Mouse (Mus musculus) small intestine, adult 2 months (tissue): Measurements from ENCODE around the gene Rcbtb2. TPM values are rescaled to one million over a fixed set of nuclear protein-coding genes. Genes with fewer than 3 reads are reported as not detected.

Experiments
- H3K27ac ChIP-seq: fragments of 200-500 bp; 2 replicates; pipeline ENCODE4 v1.5.1; 2012; ENCODE audit warnings: low read depth, low read length, control low read depth, inconsistent platforms; ENCODE audit not compliant: insufficient read depth
- H3K27me3 ChIP-seq: fragments of 200-500 bp; 2 replicates; pipeline ENCODE4 v1.6.1; 2012; ENCODE audit warnings: mild to moderate bottlenecking, moderate library complexity, low read length, inconsistent platforms; ENCODE audit not compliant: control insufficient read depth, insufficient read depth
- H3K36me3 ChIP-seq: fragments of 200-500 bp; 2 replicates; pipeline ENCODE4 v1.6.1; 2012; ENCODE audit warnings: mild to moderate bottlenecking, low read length, control low read depth, inconsistent platforms; ENCODE audit not compliant: control insufficient read depth, insufficient read depth
- H3K4me1 ChIP-seq: fragments of 200-500 bp; 2 replicates; pipeline ENCODE4 v1.6.1; 2012; ENCODE audit warnings: low read length, inconsistent platforms, mixed read lengths; ENCODE audit not compliant: control insufficient read depth, insufficient read depth, insufficient read length
- H3K4me3 ChIP-seq: fragments of 200-500 bp; 2 replicates; pipeline ENCODE4 v1.5.1; 2012; ENCODE audit warnings: low read depth, mild to moderate bottlenecking, control low read depth, inconsistent platforms, low read length, moderate library complexity
- CTCF ChIP-seq: fragments of 200-500 bp; IDR thresholded peaks from 2 replicates; pipeline ENCODE4 v1.5.1; 2012; ENCODE audit warnings: low read depth, mild to moderate bottlenecking, control low read depth, inconsistent platforms, low read length, moderate library complexity, mixed read lengths; ENCODE audit not compliant: insufficient replicate concordance, insufficient read length; ENCODE audit errors: extremely low read depth
- POLR2A ChIP-seq: fragments of 200-500 bp; IDR thresholded peaks from 2 replicates; pipeline ENCODE4 v1.6.1; 2012; ENCODE audit warnings: low read depth, mild to moderate bottlenecking, control low read depth, inconsistent platforms, low read length, moderate library complexity
- WGBS: fragments of 180-500 bp; shearing (Covaris S2); methylation state at CpG from one replicate; pipeline ENCODE4 v1.1.7; 2018; 5-methylcytosine and 5-hydroxymethylcytosine counted together
- polyA plus RNA-seq: library from polyadenylated mRNA; depleted of rRNA; stranded (reverse); fragments of >200 nt; gene quantifications from 2 replicates; pipeline ENCODE4 v1.2.3, GENCODE M21; 2012

The Rcbtb2 gene
- polyA plus RNA-seq, 1 experiment = 10.1 TPM

GRCm38 (mm10) chr14:73209262-73209661 lies 86.4 kb downstream of the Rcbtb2 start:
- Histone ChIP-seq H3K4me3 (no peak overlapping the region), H3K4me1 (peaks cover 2% of the 10 kb centered on the region; the same call in 1 of the 2 replicates), H3K27ac (no peak overlapping the region), H3K36me3 (peaks cover 33% of the 10 kb centered on the region), H3K27me3 (no peaks in the 10 kb centered on the region)
- no peak for TF ChIP-seq POLR2A

GRCm38 (mm10) chr14:73210196-73210595 lies 87.4 kb downstream of the Rcbtb2 start:
- Histone ChIP-seq H3K4me3 (no peak overlapping the region), H3K27me3 (no peaks in the 10 kb centered on the region), H3K4me1 (peaks cover 2% of the 10 kb centered on the region; the same call in 1 of the 2 replicates), H3K36me3 (peaks cover 35% of the 10 kb centered on the region), H3K27ac (no peak overlapping the region)
- TF ChIP-seq CTCF (no peak), POLR2A (no peak)
- 86% methylated on average over 8 of the region's 8 CpGs for WGBS

GRCm38 (mm10) chr14:73211477-73211876 lies 88.6 kb downstream of the Rcbtb2 start:
- Histone ChIP-seq H3K4me3 (no peak overlapping the region), H3K27ac (no peak overlapping the region), H3K27me3 (no peaks in the 10 kb centered on the region), H3K4me1 (peaks cover 2% of the 10 kb centered on the region; the same call in 1 of the 2 replicates), H3K36me3 (peaks cover 39% of the 10 kb centered on the region)
- no peak for TF ChIP-seq POLR2A
- TF ChIP-seq CTCF = no peak
- 92% methylated on average over 5 of the region's 5 CpGs for WGBS

GRCm38 (mm10) chr14:73217062-73217461 lies 94.2 kb downstream of the Rcbtb2 start:
- Histone ChIP-seq H3K4me1 (no peaks in the 10 kb centered on the region), H3K27ac (no peak overlapping the region), H3K4me3 (no peak overlapping the region), H3K36me3 (peaks cover 28% of the 10 kb centered on the region), H3K27me3 (no peaks in the 10 kb centered on the region)
- TF ChIP-seq POLR2A (no peak), CTCF (no peak)
- WGBS = 97% methylated on average over 1 of the region's 1 CpGs

- Histone ChIP-seq H3K4me3 (no peak overlapping the region), H3K4me1 (no peaks in the 10 kb centered on the region), H3K27me3 (no peaks in the 10 kb centered on the region), H3K36me3 (no peaks in the 10 kb centered on the region), H3K27ac (no peak overlapping the region)
- TF ChIP-seq POLR2A (no peak), CTCF (no peak)
- WGBS = 86% methylated on average over 9 of the region's 9 CpGs
Measured at GRCm38 (mm10) chr14:73222316-73222970, 99.6 kb downstream of the Rcbtb2 start.

- 80% methylated on average over 3 of the region's 3 CpGs for WGBS
- H3K36me3 ChIP-seq = peaks cover 3% of the 10 kb centered on the region; the same call in 1 of the 2 replicates
- no peak overlapping the region for H3K27ac ChIP-seq
- TF ChIP-seq POLR2A (no peak), CTCF (no peak)
- no peaks in the 10 kb centered on the region for H3K4me1 ChIP-seq
- H3K27me3 ChIP-seq = no peaks in the 10 kb centered on the region
- H3K4me3 ChIP-seq = no peak overlapping the region
Measured at GRCm38 (mm10) chr14:73226346-73226745, 103.5 kb downstream of the Rcbtb2 start.

GRCm38 (mm10) chr14:73226849-73227248 lies 104.0 kb downstream of the Rcbtb2 start:
- Histone ChIP-seq H3K27me3 (no peaks in the 10 kb centered on the region), H3K4me3 (no peak overlapping the region), H3K36me3 (peaks cover 3% of the 10 kb centered on the region; the same call in 1 of the 2 replicates), H3K4me1 (no peaks in the 10 kb centered on the region), H3K27ac (no peak overlapping the region)
- WGBS = 33% methylated on average over 1 of the region's 1 CpGs
- TF ChIP-seq POLR2A (no peak), CTCF (no peak)
